Mouse (Mus musculus): ENCODE measurements around the gene Spink4.

DNA sequence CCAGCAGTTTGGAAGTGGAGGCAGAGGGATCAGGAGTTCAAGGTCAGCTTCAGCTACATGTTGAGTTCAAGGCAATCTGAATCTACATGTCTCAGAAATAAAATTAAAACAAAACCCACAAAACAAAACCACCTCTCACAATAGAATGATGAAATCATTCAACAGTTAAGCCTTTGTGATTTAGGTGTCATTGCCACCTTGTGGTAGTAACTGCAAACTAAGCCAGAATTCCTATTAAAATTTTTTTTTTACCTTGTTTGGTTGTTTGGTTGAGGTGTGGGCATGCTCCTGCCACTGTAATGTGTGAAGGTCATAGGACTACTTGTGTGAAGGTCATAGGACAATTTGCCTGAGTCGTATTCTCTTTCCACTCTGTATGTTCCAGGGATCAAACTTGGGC lies 13.6 kb upstream of the Spink4 start:
- no peak for TF ChIP-seq POLR2A (IDR thresholded peaks at IDR 0.05; ENCODE audit: borderline replicate concordance, low read depth, low read length)
- no peak for TF ChIP-seq CTCF (IDR thresholded peaks at IDR 0.05; ENCODE audit: low read depth, low read length)
